Mouse (Mus musculus) cerebellum, postnatal 14 days (tissue): ENCODE data around the gene Sec14l3.

Source experiments
- DNase-seq, 2 experiments: peaks; one replicate each; pipeline ENCODE4 v3.0.0; 2021; ENCODE audit warnings: mixed read lengths in 2 of 2

The Sec14l3 gene

GRCm38 (mm10) chr11:4062523-4062922 is 2.1 kb upstream of the Sec14l3 start:
- DNase-seq, result no peak

- DNase-seq, result no peak
Measured at GRCm38 (mm10) chr11:4062981-4063380, 1.7 kb upstream of the Sec14l3 start.

DNA sequence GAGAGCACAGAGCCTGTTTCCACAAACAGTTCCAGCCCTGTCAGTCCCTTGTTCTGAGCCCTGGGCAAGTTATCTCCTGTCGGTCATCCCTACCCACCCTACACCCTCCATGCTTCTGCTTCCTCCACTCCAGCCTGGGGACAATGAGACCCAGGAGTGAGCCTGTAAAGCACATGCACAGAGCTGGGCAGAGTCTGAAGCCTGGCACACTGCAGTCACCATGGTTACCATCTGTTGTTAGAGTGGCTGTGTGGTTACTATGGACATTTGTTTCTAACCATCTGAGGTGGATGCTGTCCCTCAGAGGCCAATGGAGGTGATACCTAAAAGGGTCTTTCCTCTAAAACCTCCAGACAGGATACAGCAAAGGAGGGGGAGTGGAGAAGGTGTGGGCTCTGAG is 5.0 kb downstream of the Sec14l3 start:
- no peak for DNase-seq

DNA sequence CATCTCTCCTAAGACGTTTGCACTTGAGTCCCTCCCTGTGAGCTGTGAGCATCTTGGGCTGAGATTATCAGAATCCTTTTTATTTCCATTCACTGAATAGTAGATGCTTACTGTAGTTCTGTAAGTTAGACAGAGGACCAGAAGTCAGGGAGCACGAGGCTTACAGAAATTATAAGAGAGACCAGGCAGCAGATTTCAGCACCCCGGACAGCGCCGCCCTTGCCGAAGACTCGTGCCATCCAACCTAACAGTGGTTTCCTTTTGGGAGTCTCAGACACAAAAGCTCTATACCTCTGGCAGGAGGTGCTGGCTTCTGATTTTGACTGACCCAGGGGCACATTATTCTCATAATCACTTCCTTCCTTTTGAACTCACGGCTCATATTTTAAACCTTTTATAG is 12.0 kb downstream of the Sec14l3 start:
- DNase-seq, result no peak

DNA sequence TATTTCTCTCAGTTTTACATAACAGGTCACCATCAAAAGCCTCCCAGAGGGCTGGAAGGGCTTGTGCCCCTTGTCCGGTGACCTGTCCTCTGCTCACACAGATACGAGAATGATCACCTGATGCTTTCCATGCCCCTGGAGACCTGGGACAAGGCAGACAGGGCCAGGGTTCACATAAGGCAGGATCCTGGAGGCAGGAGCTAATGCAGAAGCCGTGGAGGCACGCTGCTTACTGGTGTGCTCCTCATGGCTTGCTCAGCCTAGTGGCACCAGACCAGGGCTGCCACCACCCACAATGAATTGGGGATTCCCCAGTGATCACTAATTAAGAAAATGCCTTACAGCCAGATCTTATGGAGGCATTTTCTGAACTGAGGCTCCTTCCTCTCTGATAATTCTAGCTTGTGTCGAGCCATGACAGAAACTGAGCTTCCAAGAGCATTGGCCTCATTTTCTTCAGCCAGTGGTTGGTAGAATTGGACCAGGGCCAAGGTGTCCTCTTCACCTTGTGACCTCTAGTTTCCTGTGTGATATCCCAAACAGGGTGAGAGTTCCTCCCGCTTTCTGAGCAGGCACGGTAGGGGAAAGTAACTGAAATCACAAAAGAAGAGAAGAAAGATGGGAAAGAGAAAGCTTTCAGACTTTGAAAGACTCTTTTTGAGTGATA is 13.8 kb downstream of the Sec14l3 start:
- no peak for DNase-seq

DNA sequence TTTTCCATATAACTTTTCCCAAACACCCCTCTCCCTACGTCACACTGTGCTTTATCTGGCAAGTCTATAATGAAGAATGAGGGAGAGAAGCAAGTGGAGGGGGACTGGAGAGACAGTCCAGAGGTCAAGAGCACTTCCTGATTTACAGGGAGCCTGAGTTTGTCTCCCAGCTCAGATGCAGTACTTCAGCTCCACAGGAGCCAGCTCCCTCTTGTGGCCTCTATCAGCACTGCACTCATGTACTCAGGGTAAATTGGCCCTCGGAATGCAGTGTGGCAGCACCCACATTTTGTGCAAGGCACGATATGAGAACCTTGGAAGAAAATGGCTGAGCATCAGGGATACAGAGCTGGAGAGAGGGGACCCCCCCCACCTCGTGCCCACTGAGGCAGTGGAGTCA is 15.6 kb downstream of the Sec14l3 start:
- DNase-seq, result peak; percentile 75 to 84

- DNase-seq, result peak; percentile 85
Measured at GRCm38 (mm10) chr11:4083316-4084078, 18.9 kb downstream of the Sec14l3 start.

DNA sequence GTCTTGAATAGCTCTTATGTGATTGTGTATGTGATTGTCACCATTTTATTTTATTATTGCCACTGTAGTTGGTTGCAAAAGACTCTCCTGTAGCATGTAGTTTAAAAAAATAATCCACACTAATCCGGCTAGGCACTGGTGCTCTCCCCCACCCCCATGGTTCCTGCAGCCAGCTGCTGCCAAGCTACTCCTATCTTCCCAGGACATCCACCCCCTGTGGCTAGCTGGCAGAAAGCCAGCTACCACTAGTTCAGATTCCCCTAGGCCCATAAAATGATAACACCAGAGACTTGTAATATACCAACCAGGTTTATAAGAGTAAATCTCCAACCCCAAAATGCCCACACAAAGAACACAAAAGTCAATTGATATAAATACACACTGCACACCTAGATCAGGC is 21.6 kb downstream of the Sec14l3 start:
- DNase-seq, result peak in 1 of 2 experiments; percentile 33

- no peak for DNase-seq
Measured at GRCm38 (mm10) chr11:4087267-4087666, 22.6 kb downstream of the Sec14l3 start.

- no peak for DNase-seq
Measured at GRCm38 (mm10) chr11:4093459-4094377, 29.1 kb downstream of the Sec14l3 start.

DNA sequence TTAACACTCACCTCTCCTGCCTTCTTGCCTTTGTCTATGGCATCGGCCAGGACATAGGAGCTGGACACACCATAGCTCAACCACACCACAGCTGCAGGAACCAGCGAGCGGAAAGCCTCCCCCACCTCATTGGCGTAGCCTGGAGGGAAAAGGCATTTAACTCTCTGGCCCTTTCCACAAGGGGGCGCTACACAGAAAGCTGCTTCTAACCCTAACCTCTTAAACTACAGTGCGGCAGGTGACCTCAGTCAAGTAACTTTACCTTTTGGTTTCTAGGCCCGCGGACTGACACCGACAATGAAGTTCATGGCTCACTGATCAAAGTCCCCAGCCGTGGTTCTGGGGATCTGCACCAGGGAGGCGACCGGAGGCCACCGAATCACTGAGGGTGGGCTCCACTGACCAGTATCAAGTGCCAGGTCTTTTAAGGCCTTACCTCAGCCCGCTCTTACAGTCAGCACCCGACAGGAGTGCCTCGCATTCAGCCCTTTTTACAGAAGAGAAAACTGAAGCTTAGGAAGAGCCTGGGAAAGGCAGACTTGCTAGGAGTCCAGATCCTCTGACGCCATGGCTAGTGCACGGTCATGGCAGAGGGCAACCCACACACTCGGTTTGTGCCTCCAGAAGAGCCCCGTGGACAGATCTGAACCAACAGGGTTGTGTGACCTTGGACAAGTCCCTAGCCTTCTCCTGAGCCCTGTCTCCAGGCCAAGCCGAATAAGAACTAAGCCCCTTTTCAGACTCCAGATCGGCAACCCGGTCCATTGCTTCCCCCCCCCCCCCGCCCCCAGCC is 29.9 kb downstream of the Sec14l3 start:
- DNase-seq, result peak; percentile 68 to 82

DNA sequence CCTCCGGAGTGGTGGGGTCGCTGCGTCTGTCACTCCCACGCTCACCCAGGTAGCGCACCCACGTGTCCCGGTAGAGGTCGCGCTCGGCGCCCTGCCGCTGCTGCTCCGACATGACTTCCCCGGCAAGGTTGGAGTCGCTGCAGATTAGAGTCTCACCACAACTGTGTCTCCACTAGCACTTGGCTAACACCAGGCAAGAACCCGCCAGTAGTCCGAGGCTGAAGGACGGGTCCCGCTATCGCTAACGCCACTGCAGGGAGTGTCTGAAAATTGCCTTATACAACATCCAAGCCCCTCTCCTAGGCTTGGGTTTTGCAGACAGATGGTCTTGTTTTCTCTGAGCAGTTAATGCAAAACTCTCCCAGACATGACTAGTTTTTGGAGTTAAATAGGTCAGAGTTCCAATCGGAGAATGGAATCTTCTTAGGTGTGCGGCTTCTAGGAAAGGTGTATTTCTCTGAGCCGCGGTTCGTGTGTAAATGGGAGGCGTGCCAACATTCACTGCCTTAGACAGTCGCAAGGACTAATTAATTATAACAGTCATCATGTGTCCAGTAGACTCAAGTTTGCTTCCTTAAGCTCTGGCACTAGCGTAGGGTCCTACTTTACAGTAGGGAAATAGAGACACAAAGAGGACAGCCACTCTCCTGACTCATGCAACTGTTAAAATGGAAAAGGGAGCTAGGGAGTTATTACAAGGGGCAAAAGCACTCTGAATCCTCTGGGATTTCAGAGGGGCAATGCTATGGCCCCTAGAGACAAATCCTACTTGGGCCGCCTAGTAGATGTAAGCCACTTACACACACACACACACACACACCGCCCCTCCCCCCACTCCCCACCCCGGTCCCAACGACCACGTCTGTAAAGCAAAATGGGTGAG is 30.8 kb downstream of the Sec14l3 start, which contains the start of gene Mtfp1:
Gene Mtfp1 (minus strand): TSS at position 275 of the 883 bp plus-strand sequence.
- DNase-seq, result peak; percentile 68 to 70

DNA sequence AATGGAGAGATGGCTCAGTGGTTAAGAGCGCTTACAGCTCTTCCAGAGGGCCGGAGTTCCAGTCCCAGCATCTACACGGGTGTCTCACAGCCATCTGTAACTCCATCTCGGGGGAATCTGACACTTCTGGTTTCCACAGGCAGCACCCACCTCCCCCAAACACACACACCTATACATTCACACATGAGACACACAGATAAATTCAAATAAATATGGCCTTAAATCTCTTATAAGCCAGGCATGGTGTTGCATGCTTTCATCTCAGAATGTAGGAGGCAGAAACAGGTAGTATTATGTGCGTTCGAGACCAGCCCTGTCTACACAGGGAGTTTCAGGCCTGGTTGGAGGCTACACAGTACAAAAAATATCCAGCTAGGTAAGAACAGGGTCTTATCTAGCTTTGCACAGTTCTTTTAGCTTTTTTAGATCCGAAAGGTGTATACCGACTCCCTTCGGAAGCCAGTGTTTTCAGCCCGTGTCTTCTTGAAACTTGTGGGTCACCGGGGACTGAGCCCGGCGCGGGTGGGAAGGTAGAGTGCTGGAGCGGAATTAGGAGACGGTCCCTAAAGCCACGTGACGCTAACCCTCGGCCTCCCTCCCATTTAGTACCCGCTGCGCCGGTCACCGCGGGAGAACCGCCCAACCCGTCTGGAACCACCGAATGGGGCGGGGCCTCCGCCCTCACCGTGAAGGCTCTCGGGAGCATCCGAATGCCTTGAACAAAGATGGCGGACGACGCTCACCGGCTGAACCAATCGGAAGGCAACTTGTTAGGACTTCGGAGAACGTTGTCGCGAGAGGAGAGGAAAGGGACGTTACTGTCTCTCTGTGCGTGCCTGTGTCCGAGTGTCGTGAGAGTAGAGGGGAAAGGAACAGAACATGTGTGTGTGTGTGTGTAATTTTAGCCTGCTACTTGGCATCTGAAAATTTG is 31.7 kb downstream of the Sec14l3 start:
- DNase-seq, result peak; percentile 98 to 99

GRCm38 (mm10) chr11:4097091-4097621 is 32.5 kb downstream of the Sec14l3 start:
- DNase-seq, result peak in 1 of 2 experiments; percentile 51

DNA sequence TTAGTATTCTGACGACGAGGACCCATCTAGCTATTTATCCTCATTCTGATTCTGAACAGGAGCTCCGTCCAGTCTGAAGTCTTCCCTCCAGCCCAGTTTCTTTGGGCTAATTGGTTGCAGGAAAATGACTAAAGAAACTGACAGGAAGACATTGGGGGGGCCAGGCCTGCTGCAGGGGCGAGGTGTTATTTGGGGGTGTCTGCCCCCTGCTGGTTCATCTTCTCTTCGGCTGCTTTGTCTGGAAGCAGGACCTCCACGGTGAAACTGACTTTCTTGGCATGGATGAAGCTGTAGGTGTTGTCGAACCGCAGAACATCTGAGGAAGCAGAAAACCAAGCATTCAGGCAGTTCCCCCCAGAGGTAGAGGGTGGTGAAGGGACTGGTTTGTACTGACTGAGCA is 33.5 kb downstream of the Sec14l3 start:
- peak in 1 of 2 experiments; percentile 23 for DNase-seq

- no peak for DNase-seq
Measured at GRCm38 (mm10) chr11:4098816-4099215, 34.2 kb downstream of the Sec14l3 start.

DNA sequence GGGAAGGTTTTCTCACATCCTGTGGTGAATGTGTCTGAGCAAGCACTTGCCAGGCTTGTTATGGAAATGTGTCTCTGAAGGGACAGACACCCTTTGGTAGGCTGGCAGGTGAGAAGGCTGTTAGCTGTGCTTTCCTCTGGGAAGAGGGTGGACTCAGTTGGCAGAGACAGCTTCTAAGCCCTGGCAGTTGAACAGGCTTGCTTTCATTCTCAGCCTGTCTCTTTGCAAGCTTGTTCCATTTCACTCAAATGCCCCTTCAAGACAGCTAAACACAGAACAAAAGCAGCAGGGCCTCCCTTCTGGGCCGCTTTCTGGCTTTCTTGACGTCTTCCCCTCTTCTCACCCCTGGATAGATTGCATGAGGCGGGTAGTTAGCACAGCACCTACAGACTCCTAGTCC is 34.8 kb downstream of the Sec14l3 start:
- DNase-seq, result no peak

DNA sequence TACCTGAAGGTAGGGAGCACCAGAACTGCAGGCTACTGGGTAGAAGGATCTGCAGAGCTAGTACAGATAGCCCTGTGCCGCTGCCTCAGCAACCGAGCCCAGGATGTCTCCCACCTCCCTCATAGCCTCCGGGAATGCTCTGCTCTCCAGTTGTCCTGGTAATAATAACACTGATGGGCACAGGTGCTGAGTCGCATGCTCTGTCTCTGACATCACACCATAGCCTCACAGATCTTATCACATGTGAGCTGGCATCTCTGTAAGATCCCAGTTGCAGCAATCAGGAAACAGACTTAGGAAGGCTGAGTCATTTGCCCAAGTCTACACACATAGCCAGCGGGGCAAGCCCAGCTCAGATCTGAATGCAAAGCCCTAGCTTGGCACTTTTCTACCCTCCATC is 37.2 kb downstream of the Sec14l3 start:
- no peak for DNase-seq

DNA sequence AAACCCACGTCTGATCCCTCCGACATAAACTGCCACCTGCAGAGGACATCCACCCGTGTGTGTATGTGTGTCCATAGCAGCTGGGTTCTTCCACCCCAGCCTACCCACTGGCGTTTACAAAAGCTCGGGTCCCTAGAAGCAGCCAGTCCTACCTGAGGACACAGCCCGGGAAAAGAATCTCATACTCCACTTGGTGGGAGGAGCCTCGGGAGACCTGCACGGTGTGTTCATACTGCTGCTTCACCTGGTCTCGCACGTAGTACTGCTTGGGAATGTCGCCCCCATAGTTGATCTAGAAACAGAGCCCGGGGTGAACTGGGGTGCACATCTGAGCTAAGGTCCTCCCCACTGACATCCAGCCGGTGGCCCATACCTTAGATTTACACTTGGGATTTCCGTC is 38.9 kb downstream of the Sec14l3 start:
- no peak for DNase-seq

DNA sequence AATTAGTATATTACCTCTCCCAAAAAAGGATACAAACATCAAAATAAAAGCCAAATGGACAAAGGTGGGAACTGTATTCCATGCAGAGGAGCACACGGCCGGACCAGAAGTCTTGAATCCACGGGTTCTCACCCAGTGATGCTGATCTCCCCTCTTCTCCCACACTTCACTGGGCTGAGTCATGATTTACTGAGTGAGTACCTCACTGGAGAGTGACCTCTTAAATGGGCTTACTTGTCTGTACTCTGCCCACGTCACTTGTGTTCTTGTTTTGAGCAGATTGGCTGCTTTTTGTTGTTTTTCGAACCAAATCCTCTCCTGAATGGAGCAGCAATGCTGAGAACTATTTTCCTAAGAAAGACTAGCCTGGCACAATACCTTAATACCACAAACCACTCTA is 40.3 kb downstream of the Sec14l3 start:
- no peak for DNase-seq
